Mouse (Mus musculus) heart, embryonic 11.5 days (tissue): ENCODE measurements at regions not wholly inside any gene's neighbourhood (a gene's known extent, or its start where the extent isn't known, plus 50 kb on each side); places are given as distances from the start of the nearest gene placed in this dataset.

ENCODE experiments used
- ATAC-seq: fragments of 200-750 bp; cut with Nextera tagmentation; replicated peaks from 2 replicates; pipeline ENCODE4 v1.8.0; 2017; ENCODE audit warnings: moderate library complexity; ENCODE audit not compliant: insufficient number of reproducible peaks, low FRiP score, low TSS enrichment
- H3K27ac ChIP-seq: fragments of 300-500 bp; sonication (generic); 2 replicates; pipeline ENCODE4 v1.5.1; 2014; ENCODE audit warnings: mild to moderate bottlenecking, low read depth, low read length
- H3K27me3 ChIP-seq: fragments of 300-500 bp; sonication (generic); 2 replicates; pipeline ENCODE4 v1.6.1; 2014; ENCODE audit warnings: mild to moderate bottlenecking, low read length, mixed read lengths; ENCODE audit not compliant: control insufficient read depth, insufficient read depth
- H3K36me3 ChIP-seq: fragments of 300-500 bp; sonication (generic); 2 replicates; pipeline ENCODE4 v1.6.1; 2014; ENCODE audit warnings: mild to moderate bottlenecking, low read length, moderate library complexity, mixed read lengths; ENCODE audit not compliant: control insufficient read depth, insufficient read depth
- H3K4me1 ChIP-seq: fragments of 300-500 bp; sonication (generic); 2 replicates; pipeline ENCODE4 v1.6.1; 2014; ENCODE audit warnings: low read length; ENCODE audit not compliant: control insufficient read depth, insufficient read depth
- H3K4me2 ChIP-seq: fragments of 300-500 bp; sonication (generic); 2 replicates; pipeline ENCODE4 v1.6.1; 2014; ENCODE audit warnings: mild to moderate bottlenecking, moderate library complexity
- H3K4me3 ChIP-seq: fragments of 300-500 bp; sonication (generic); 2 replicates; pipeline ENCODE4 v1.5.1; 2014; ENCODE audit warnings: low read depth, low read length
- H3K9ac ChIP-seq: fragments of 300-500 bp; sonication (generic); 2 replicates; pipeline ENCODE4 v1.6.1; 2014; ENCODE audit warnings: mild to moderate bottlenecking, low read depth, low read length, moderate library complexity
- H3K9me3 ChIP-seq: fragments of 300-500 bp; sonication (generic); replicated peaks from 2 replicates; pipeline ENCODE4 v1.6.1; 2016; ENCODE audit warnings: low read length; ENCODE audit not compliant: control insufficient read depth
- WGBS: fragments of 180-500 bp; shearing (Covaris S2); extraction: QIAGEN DNeasy Blood & Tissue Kit; methylation state at CpG from one replicate; pipeline ENCODE4 v1.1.7; 2014; ENCODE audit not compliant: insufficient replicate concordance; 5-methylcytosine and 5-hydroxymethylcytosine counted together

GRCm38 (mm10) chr13:110882173-110882572 lies 372.6 kb upstream of the Actbl2 start:
- ATAC-seq: no peak
- Histone ChIP-seq H3K36me3 (no peaks in the 10 kb centered on the region), H3K4me3 (no peak overlapping the region), H3K9ac (no peak overlapping the region), H3K4me1 (no peaks in the 10 kb centered on the region), H3K4me2 (no peak overlapping the region), H3K9me3 (no peaks in the 10 kb centered on the region), H3K27ac (no peak overlapping the region), H3K27me3 (no peaks in the 10 kb centered on the region)
- 82% methylated on average over 3 of the region's 3 CpGs for WGBS

- no peaks in the 10 kb centered on the region for H3K36me3 ChIP-seq
- ATAC-seq: no peak
- H3K4me3 ChIP-seq: no peak overlapping the region
- no peaks in the 10 kb centered on the region for H3K4me1 ChIP-seq
- H3K27ac ChIP-seq: no peak overlapping the region
- 72% methylated on average over 10 of the region's 10 CpGs for WGBS
- H3K4me2 ChIP-seq: no peak overlapping the region
- H3K9me3 ChIP-seq: no peaks in the 10 kb centered on the region
- H3K9ac ChIP-seq: no peak overlapping the region
- no peaks in the 10 kb centered on the region for H3K27me3 ChIP-seq
Observed at GRCm38 (mm10) chr13:110882661-110883172, 372.1 kb upstream of the Actbl2 start.

GRCm38 (mm10) chr13:110893909-110894308 lies 360.9 kb upstream of the Actbl2 start:
- Histone ChIP-seq H3K9me3 (no peaks in the 10 kb centered on the region), H3K4me2 (no peak overlapping the region), H3K4me1 (peaks cover 5% of the 10 kb centered on the region), H3K4me3 (no peak overlapping the region), H3K36me3 (no peaks in the 10 kb centered on the region), H3K27ac (no peak overlapping the region), H3K9ac (no peak overlapping the region), H3K27me3 (no peaks in the 10 kb centered on the region)
- 72% methylated on average over 6 of the region's 6 CpGs for WGBS
- ATAC-seq: no peak

GRCm38 (mm10) chr13:110895349-110895748 lies 359.5 kb upstream of the Actbl2 start:
- Histone ChIP-seq H3K36me3 (no peaks in the 10 kb centered on the region), H3K27me3 (no peaks in the 10 kb centered on the region), H3K27ac (no peak overlapping the region), H3K4me2 (no peak overlapping the region), H3K4me1 (peaks cover 5% of the 10 kb centered on the region), H3K9me3 (no peaks in the 10 kb centered on the region), H3K9ac (no peak overlapping the region), H3K4me3 (no peak overlapping the region)
- no peak; the same call in 1 of the 2 replicates for ATAC-seq
- WGBS: 47% methylated on average over 6 of the region's 6 CpGs

- 66% methylated on average over 8 of the region's 8 CpGs for WGBS
- ATAC-seq: no peak
- peaks cover 5% of the 10 kb centered on the region for H3K4me1 ChIP-seq
- H3K4me2 ChIP-seq: no peak overlapping the region
- H3K27me3 ChIP-seq: no peaks in the 10 kb centered on the region
- H3K27ac ChIP-seq: no peak overlapping the region
- no peaks in the 10 kb centered on the region for H3K36me3 ChIP-seq
- no peak overlapping the region for H3K4me3 ChIP-seq
- H3K9me3 ChIP-seq: no peaks in the 10 kb centered on the region
- no peak overlapping the region for H3K9ac ChIP-seq
Observed at GRCm38 (mm10) chr13:110895900-110896299, 358.9 kb upstream of the Actbl2 start.

GRCm38 (mm10) chr13:110897621-110898020 lies 357.2 kb upstream of the Actbl2 start:
- 67% methylated on average over 4 of the region's 4 CpGs for WGBS
- peaks cover 11% of the 10 kb centered on the region for H3K4me1 ChIP-seq

GRCm38 (mm10) chr13:110902994-110903644 lies 351.7 kb upstream of the Actbl2 start:
- peak; percentile 83 for ATAC-seq
- H3K9me3 ChIP-seq: no peaks in the 10 kb centered on the region
- peak overlapping the region; percentile 74 for H3K27ac ChIP-seq
- H3K4me2 ChIP-seq: no peak overlapping the region
- H3K4me3 ChIP-seq: no peak overlapping the region
- WGBS: 34% methylated on average over 7 of the region's 7 CpGs
- peaks cover 17% of the 10 kb centered on the region; the same call in 1 of the 2 replicates for H3K4me1 ChIP-seq
- H3K36me3 ChIP-seq: no peaks in the 10 kb centered on the region
- no peaks in the 10 kb centered on the region for H3K27me3 ChIP-seq
- H3K9ac ChIP-seq: no peak overlapping the region

More at GRCm38 (mm10) chr13:110897621-110898020, 357.2 kb upstream of the Actbl2 start:
- Histone ChIP-seq H3K4me2 (no peak overlapping the region), H3K27me3 (no peaks in the 10 kb centered on the region), H3K27ac (no peak overlapping the region), H3K36me3 (no peaks in the 10 kb centered on the region), H3K9ac (no peak overlapping the region), H3K9me3 (no peaks in the 10 kb centered on the region), H3K4me3 (no peak overlapping the region)
- no peak for ATAC-seq

GRCm38 (mm10) chr13:110907319-110907955 lies 347.4 kb upstream of the Actbl2 start:
- H3K9ac ChIP-seq: no peak overlapping the region
- no peak overlapping the region for H3K4me2 ChIP-seq
- H3K27ac ChIP-seq: no peak overlapping the region
- no peaks in the 10 kb centered on the region for H3K36me3 ChIP-seq
- no peak for ATAC-seq
- H3K4me3 ChIP-seq: no peak overlapping the region
- WGBS: 48% methylated on average over 6 of the region's 6 CpGs
- H3K4me1 ChIP-seq: peaks cover 13% of the 10 kb centered on the region; the same call in 1 of the 2 replicates
- no peaks in the 10 kb centered on the region for H3K27me3 ChIP-seq
- H3K9me3 ChIP-seq: no peaks in the 10 kb centered on the region
